Mouse (Mus musculus): ENCODE measurements at regions not wholly inside any gene's neighbourhood (a gene's known extent, or its start where the extent isn't known, plus 50 kb on each side); places are given as distances from the start of the nearest gene placed in this dataset.

- no peak overlapping the region for H3K4me3 ChIP-seq (replicated peaks; ENCODE audit: low read length)
- TF ChIP-seq POLR2A (IDR thresholded peaks at IDR 0.05; ENCODE audit: borderline replicate concordance, extremely low read depth, insufficient read depth, insufficient read length): no peak
- no peak overlapping the region for H3K4me2 ChIP-seq (replicated peaks; ENCODE audit: low read depth, low read length, severe bottlenecking)
- no peak overlapping the region for H3K9ac ChIP-seq (ENCODE audit: low read depth, low read length, severe bottlenecking)
- ATAC-seq (ENCODE audit: low FRiP score, low read depth) (no peak), DNase-seq (ENCODE audit: low spot score) (no peak)
- H3K4me1 ChIP-seq (ENCODE audit: control insufficient read depth, insufficient read depth, low read length): no peaks in the 10 kb centered on the region
- H3K9me3 ChIP-seq (ENCODE audit: control insufficient read depth, low read length): no peaks in the 10 kb centered on the region
- WGBS: 91% methylated on average over 5 of the region's 5 CpGs
- H3K36me3 ChIP-seq (ENCODE audit: control insufficient read depth, insufficient read depth, low read length): no peaks in the 10 kb centered on the region
- no peak overlapping the region for H3K27ac ChIP-seq (replicated peaks; ENCODE audit: low read depth, low read length)
- H3K27me3 ChIP-seq (ENCODE audit: control insufficient read depth, insufficient read depth, low read length): no peaks in the 10 kb centered on the region
These were observed 174.2 kb downstream of the Mroh4 start for GRCm38 (mm10) chr15:74461935-74462334.

DNA sequence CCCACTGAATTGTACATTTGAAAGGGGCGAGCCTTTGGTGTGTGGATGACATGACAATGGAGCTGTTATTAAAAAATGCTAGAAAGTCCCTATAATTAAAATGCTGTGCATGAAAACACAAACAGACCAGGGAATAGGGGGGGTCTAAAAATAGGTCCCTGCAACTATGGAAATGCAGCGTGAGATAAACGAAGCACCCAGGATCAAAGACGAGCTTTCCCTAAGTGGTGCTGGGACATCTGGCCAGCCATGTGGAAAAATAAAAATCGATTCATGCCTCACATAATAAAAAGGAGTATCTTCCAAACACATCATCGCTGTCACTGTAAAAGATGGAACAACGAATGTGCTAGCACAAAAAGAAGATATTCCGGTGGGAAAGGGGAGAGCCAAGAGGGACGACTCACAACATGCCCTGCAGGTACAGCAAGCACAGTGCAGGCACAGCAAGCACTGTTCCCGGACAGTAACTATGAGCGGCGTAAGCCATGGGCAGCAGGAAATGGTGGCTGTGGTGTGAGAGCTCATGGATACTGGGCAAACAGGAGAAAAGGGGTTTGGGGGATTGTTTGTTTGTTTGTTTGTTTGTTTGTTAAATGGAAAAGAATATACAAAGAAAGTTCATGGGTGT, 176.7 kb downstream of the Mroh4 start:
- WGBS: 73% methylated on average over 12 of the region's 12 CpGs
- DNase-seq (ENCODE audit: low spot score) (no peak), ATAC-seq (ENCODE audit: low FRiP score, low read depth) (no peak)
- Histone ChIP-seq H3K9ac (ENCODE audit: low read depth, low read length, severe bottlenecking) (no peak overlapping the region), H3K4me1 (ENCODE audit: control insufficient read depth, insufficient read depth, low read length) (peaks cover 18% of the 10 kb centered on the region), H3K4me3 (replicated peaks; ENCODE audit: low read length) (no peak overlapping the region), H3K36me3 (ENCODE audit: control insufficient read depth, insufficient read depth, low read length) (no peaks in the 10 kb centered on the region), H3K4me2 (replicated peaks; ENCODE audit: low read depth, low read length, severe bottlenecking) (no peak overlapping the region), H3K27me3 (ENCODE audit: control insufficient read depth, insufficient read depth, low read length) (no peaks in the 10 kb centered on the region), H3K27ac (replicated peaks; ENCODE audit: low read depth, low read length) (no peak overlapping the region), H3K9me3 (ENCODE audit: control insufficient read depth, low read length) (no peaks in the 10 kb centered on the region)
- TF ChIP-seq POLR2A (IDR thresholded peaks at IDR 0.05; ENCODE audit: borderline replicate concordance, extremely low read depth, insufficient read depth, insufficient read length): no peak

- DNase-seq (ENCODE audit: low spot score) (no peak), ATAC-seq (ENCODE audit: low FRiP score, low read depth) (no peak)
- Histone ChIP-seq H3K36me3 (ENCODE audit: control insufficient read depth, insufficient read depth, low read length) (no peaks in the 10 kb centered on the region), H3K27me3 (ENCODE audit: control insufficient read depth, insufficient read depth, low read length) (no peaks in the 10 kb centered on the region), H3K4me2 (replicated peaks; ENCODE audit: low read depth, low read length, severe bottlenecking) (no peak overlapping the region), H3K9me3 (ENCODE audit: control insufficient read depth, low read length) (no peaks in the 10 kb centered on the region), H3K27ac (replicated peaks; ENCODE audit: low read depth, low read length) (no peak overlapping the region), H3K4me3 (replicated peaks; ENCODE audit: low read length) (no peak overlapping the region), H3K9ac (ENCODE audit: low read depth, low read length, severe bottlenecking) (no peak overlapping the region), H3K4me1 (ENCODE audit: control insufficient read depth, insufficient read depth, low read length) (peaks cover 18% of the 10 kb centered on the region)
- WGBS: 90% methylated on average over 9 of the region's 9 CpGs
- no peak for TF ChIP-seq POLR2A (IDR thresholded peaks at IDR 0.05; ENCODE audit: borderline replicate concordance, extremely low read depth, insufficient read depth, insufficient read length)
These were observed 177.2 kb downstream of the Mroh4 start for GRCm38 (mm10) chr15:74458940-74459339.

GRCm38 (mm10) chr15:74457965-74458364, 178.2 kb downstream of the Mroh4 start:
- H3K27me3 ChIP-seq (ENCODE audit: control insufficient read depth, insufficient read depth, low read length): no peaks in the 10 kb centered on the region
- no peak overlapping the region for H3K27ac ChIP-seq (replicated peaks; ENCODE audit: low read depth, low read length)
- no peak overlapping the region for H3K4me3 ChIP-seq (replicated peaks; ENCODE audit: low read length)
- 84% methylated on average over 3 of the region's 3 CpGs for WGBS
- ATAC-seq (ENCODE audit: low FRiP score, low read depth): no peak
- TF ChIP-seq POLR2A (IDR thresholded peaks at IDR 0.05; ENCODE audit: borderline replicate concordance, extremely low read depth, insufficient read depth, insufficient read length): no peak
- no peaks in the 10 kb centered on the region for H3K9me3 ChIP-seq (ENCODE audit: control insufficient read depth, low read length)
- no peak overlapping the region for H3K9ac ChIP-seq (ENCODE audit: low read depth, low read length, severe bottlenecking)
- no peak for DNase-seq (ENCODE audit: low spot score)
- peaks cover 18% of the 10 kb centered on the region for H3K4me1 ChIP-seq (ENCODE audit: control insufficient read depth, insufficient read depth, low read length)
- H3K4me2 ChIP-seq (replicated peaks; ENCODE audit: low read depth, low read length, severe bottlenecking): no peak overlapping the region
- H3K36me3 ChIP-seq (ENCODE audit: control insufficient read depth, insufficient read depth, low read length): no peaks in the 10 kb centered on the region

GRCm38 (mm10) chr15:74456675-74457040, 179.5 kb downstream of the Mroh4 start:
- no peak for ATAC-seq (ENCODE audit: low FRiP score, low read depth)
- DNase-seq (ENCODE audit: low spot score): no peak
- Histone ChIP-seq H3K4me3 (replicated peaks; ENCODE audit: low read length) (no peak overlapping the region), H3K4me2 (replicated peaks; ENCODE audit: low read depth, low read length, severe bottlenecking) (no peak overlapping the region), H3K27me3 (ENCODE audit: control insufficient read depth, insufficient read depth, low read length) (no peaks in the 10 kb centered on the region), H3K9me3 (ENCODE audit: control insufficient read depth, low read length) (no peaks in the 10 kb centered on the region), H3K4me1 (ENCODE audit: control insufficient read depth, insufficient read depth, low read length) (peaks cover 18% of the 10 kb centered on the region), H3K9ac (ENCODE audit: low read depth, low read length, severe bottlenecking) (no peak overlapping the region), H3K36me3 (ENCODE audit: control insufficient read depth, insufficient read depth, low read length) (no peaks in the 10 kb centered on the region), H3K27ac (replicated peaks; ENCODE audit: low read depth, low read length) (no peak overlapping the region)
- 62% methylated on average over 6 of the region's 6 CpGs for WGBS
- TF ChIP-seq POLR2A (IDR thresholded peaks at IDR 0.05; ENCODE audit: borderline replicate concordance, extremely low read depth, insufficient read depth, insufficient read length): no peak
